Mouse (Mus musculus) CH12.LX (cell line): ENCODE results near the gene Hba-a1.

ENCODE experiments used
- BHLHE40 ChIP-seq: IDR thresholded peaks from 2 replicates; pipeline ENCODE4 v1.6.1; 2011; ENCODE audit warnings: mild to moderate bottlenecking, low read depth, low read length, improper control_type of control experiment
- CHD2 ChIP-seq: IDR thresholded peaks from 2 replicates; pipeline ENCODE4 v1.6.1; 2011; ENCODE audit warnings: low read length, improper control_type of control experiment
- CTCF ChIP-seq, 2 experiments: IDR thresholded peaks in 1 of 2; conservative IDR thresholded peaks in 1 of 2; 2 replicates each; pipeline ENCODE4 v1.5.1; 2011 to 2012; ENCODE audit warnings: low read depth in 2 of 2, low read length in 2 of 2, improper control_type of control experiment in 1 of 2, inconsistent platforms in 1 of 2, mild to moderate bottlenecking in 1 of 2, moderate library complexity in 1 of 2
- E2F4 ChIP-seq: IDR thresholded peaks from 2 replicates; pipeline ENCODE4 v1.6.1; 2011; ENCODE audit warnings: low read depth, low read length, improper control_type of control experiment; ENCODE audit not compliant: insufficient replicate concordance
- EP300 ChIP-seq: IDR thresholded peaks from 2 replicates; pipeline ENCODE4 v1.6.1; 2011; ENCODE audit warnings: low read length, improper control_type of control experiment
- GABPA ChIP-seq: IDR thresholded peaks from 2 replicates; pipeline ENCODE4 v1.6.1; 2012; ENCODE audit warnings: low read depth, low read length, improper control_type of control experiment, inconsistent platforms; ENCODE audit not compliant: insufficient replicate concordance
- MAX ChIP-seq: IDR thresholded peaks from 2 replicates; pipeline ENCODE4 v1.6.1; 2011; ENCODE audit warnings: low read length, improper control_type of control experiment
- MAZ ChIP-seq: IDR thresholded peaks from 2 replicates; pipeline ENCODE4 v1.6.1; 2012; ENCODE audit warnings: low read depth, mild to moderate bottlenecking, inconsistent platforms, low read length, improper control_type of control experiment, moderate library complexity
- MXI1 ChIP-seq: IDR thresholded peaks from 2 replicates; pipeline ENCODE4 v1.6.1; 2011; ENCODE audit warnings: mild to moderate bottlenecking, low read depth, low read length, improper control_type of control experiment
- POLR2AphosphoS2 ChIP-seq: IDR thresholded peaks from 2 replicates; pipeline ENCODE4 v1.6.1; 2011; ENCODE audit warnings: low read depth, low read length, improper control_type of control experiment
- TBP ChIP-seq: conservative IDR thresholded peaks from 2 replicates; pipeline ENCODE4 v1.6.1; 2011; ENCODE audit warnings: low read depth, low read length, improper control_type of control experiment
- TCF12 ChIP-seq: IDR thresholded peaks from 2 replicates; pipeline ENCODE4 v1.6.1; 2014; ENCODE audit warnings: low read depth, mild to moderate bottlenecking, inconsistent platforms, low read length, improper control_type of control experiment

- no peak for TF ChIP-seq CTCF (conservative IDR thresholded peaks at IDR 0.05 in 1 of 2, IDR thresholded peaks at IDR 0.05 in 1 of 2; ENCODE audit: low read depth in 2 of 2, low read length in 2 of 2)
- TF ChIP-seq TBP: no peak
- no peak for TF ChIP-seq POLR2AphosphoS2
- TF ChIP-seq MAZ: no peak
- no peak for TF ChIP-seq EP300
- TF ChIP-seq GABPA: no peak
- TF ChIP-seq BHLHE40: no peak
- TF ChIP-seq E2F4: no peak
- no peak for TF ChIP-seq MXI1
- TF ChIP-seq CHD2: no peak
- no peak for TF ChIP-seq MAX
- 0 out of 2 replicates have a peak, but pooled peaks have one; percentile 8 for TF ChIP-seq TCF12
These were observed 18.1 kb upstream of the Hba-a1 start for GRCm38 (mm10) chr11:32265117-32265738.
